14 mouse cellular contexts compared by ENCODE assay signal in genomic region chr17:28942101-28942500, GRCm38 (mm10). TPM values are rescaled to one million over a fixed set of nuclear protein-coding genes. Genes with fewer than 3 reads are reported as not detected.
DNase-seq lines count a peak whose midpoint lies in the region; ATAC-seq and TF ChIP-seq lines count a peak whose summit lies in the region.
"Had no signal": no experiment of that assay in that cellular context is flagged by ENCODE, and none has a peak within 500 bp of the region (broad histone marks: within the 10 kb centered on the region; RNA-seq: fewer than 3 reads in every experiment).

No protein-coding gene starts in this region.

- peaks cover 3% of the 10 kb centered on the region for H3K9me3 ChIP-seq in heart, embryonic 12.5 days (replicated peaks)
- H3K9me3 ChIP-seq in MEL (replicated peaks; ENCODE audit: insufficient read depth, low read length), result no peaks in the 10 kb centered on the region
- peaks cover 2% of the 10 kb centered on the region for H3K9me3 ChIP-seq in liver, embryonic 12.5 days (replicated peaks)
- H3K9me3 ChIP-seq: kidney, embryonic 15.5 days; neural tube, embryonic 13.5 days had no signal

- no peaks in the 10 kb centered on the region for H3K36me3 ChIP-seq in heart, embryonic 12.5 days
- H3K36me3 ChIP-seq in MEL (ENCODE audit: control insufficient read depth in 1 of 2, insufficient read depth in 2 of 2, low read length in 2 of 2), result no peaks in the 10 kb centered on the region
- H3K36me3 ChIP-seq in liver, embryonic 12.5 days, result no peaks in the 10 kb centered on the region
- H3K36me3 ChIP-seq: kidney, embryonic 15.5 days; neural tube, embryonic 13.5 days had no signal

- no peak overlapping the region for H3K4me3 ChIP-seq in heart, embryonic 12.5 days
- no peak overlapping the region for H3K4me3 ChIP-seq in MEL (ENCODE audit: control insufficient read depth in 1 of 2, insufficient read depth in 1 of 2, low read depth in 2 of 2, low read length in 2 of 2)
- H3K4me3 ChIP-seq in liver, embryonic 12.5 days, result peak overlapping the region; percentile 20
- no peak overlapping the region for H3K4me3 ChIP-seq in gastrocnemius, adult 2 months
- H3K4me3 ChIP-seq: kidney, embryonic 15.5 days; neural tube, embryonic 13.5 days had no signal

- no peak for DNase-seq in heart, postnatal 25 days (ENCODE audit: low spot score)
- no peak for DNase-seq in MEL (ENCODE audit: low read depth, low spot score)
- DNase-seq in spleen, adult 12 weeks (ENCODE audit: low spot score), result peak; percentile 46
- no peak for DNase-seq in adrenal gland, postnatal 36 days
- no peak for DNase-seq in gastrocnemius, adult 2 months
- no peak for DNase-seq in cerebellum, adult 9-10 months
- DNase-seq: adrenal gland, postnatal 25 days; heart, postnatal 14 days had no signal

- no peak overlapping the region for H3K9ac ChIP-seq in heart, embryonic 12.5 days
- no peak overlapping the region for H3K9ac ChIP-seq in MEL (ENCODE audit: control insufficient read depth, low read depth, low read length, poor library complexity, severe bottlenecking)
- H3K9ac ChIP-seq in liver, embryonic 12.5 days, result no peak overlapping the region
- H3K9ac ChIP-seq: kidney, embryonic 15.5 days; neural tube, embryonic 13.5 days had no signal

- no peaks in the 10 kb centered on the region for H3K4me1 ChIP-seq in heart, embryonic 12.5 days (replicated peaks)
- H3K4me1 ChIP-seq in MEL (ENCODE audit: control insufficient read depth in 1 of 2, insufficient read depth in 2 of 2, low read length in 2 of 2), result 0 out of 4 replicates have a peak, but pooled peaks cover 0 to 2% of the 10 kb centered on the region in 2 experiments
- peaks cover 20% of the 10 kb centered on the region for H3K4me1 ChIP-seq in liver, embryonic 12.5 days
- H3K4me1 ChIP-seq: kidney, embryonic 15.5 days; neural tube, embryonic 13.5 days had no signal

- no peak for TF ChIP-seq CTCF in MEL (IDR thresholded peaks at IDR 0.05 in 2 of 3, conservative IDR thresholded peaks at IDR 0.05 in 1 of 3; ENCODE audit: control insufficient read depth in 1 of 3, insufficient read depth in 1 of 3, low read depth in 2 of 3, low read length in 3 of 3, poor library complexity in 1 of 3, severe bottlenecking in 1 of 3)
- TF ChIP-seq CTCF in gastrocnemius, adult 2 months (IDR thresholded peaks at IDR 0.05), result no peak

- no peak overlapping the region for H3K27ac ChIP-seq in heart, embryonic 12.5 days (ENCODE audit: poor library complexity, severe bottlenecking)
- H3K27ac ChIP-seq in MEL (ENCODE audit: control insufficient read depth, low read depth, low read length), result no peak overlapping the region
- 0 out of 2 replicates have a peak overlapping the region, but pooled peaks have one; percentile 30 for H3K27ac ChIP-seq in liver, embryonic 12.5 days
- H3K27ac ChIP-seq in gastrocnemius, adult 2 months, result no peak overlapping the region
- H3K27ac ChIP-seq: kidney, embryonic 15.5 days; neural tube, embryonic 13.5 days had no signal

- intact Hi-C loops in heart, postnatal 25 days (cut with DNase I), result no loop called here
- intact Hi-C loops in gastrocnemius, adult 2 months (cut with DNase I), result no loop called here

- no peak overlapping the region for H3K4me2 ChIP-seq in heart, embryonic 12.5 days
- peak overlapping the region; percentile 49 for H3K4me2 ChIP-seq in liver, embryonic 12.5 days
- H3K4me2 ChIP-seq: kidney, embryonic 15.5 days; neural tube, embryonic 13.5 days had no signal

- no peak for TF ChIP-seq POLR2A in MEL (IDR thresholded peaks at IDR 0.05; ENCODE audit: control insufficient read depth in 1 of 2, insufficient read depth in 1 of 2, low read depth in 1 of 2, low read length in 2 of 2, poor library complexity in 1 of 2)

- TF ChIP-seq RAD21 in MEL (IDR thresholded peaks at IDR 0.05; ENCODE audit: low read depth, low read length), result no peak

- H3K27me3 ChIP-seq in heart, embryonic 12.5 days (replicated peaks), result no peaks in the 10 kb centered on the region
- no peaks in the 10 kb centered on the region for H3K27me3 ChIP-seq in MEL (ENCODE audit: control insufficient read depth in 1 of 2, insufficient read depth in 2 of 2, low read length in 2 of 2)
- no peaks in the 10 kb centered on the region for H3K27me3 ChIP-seq in liver, embryonic 12.5 days (replicated peaks)
- H3K27me3 ChIP-seq: kidney, embryonic 15.5 days; neural tube, embryonic 13.5 days had no signal

- ATAC-seq in heart, embryonic 12.5 days (ENCODE audit: insufficient number of reproducible peaks, low FRiP score), result peak; percentile 88; the same call in 1 of the 2 replicates
- peak; percentile 86 for ATAC-seq in liver, embryonic 12.5 days

- H3K79me2 ChIP-seq in MEL (ENCODE audit: control insufficient read depth, insufficient read depth, low read length, poor library complexity), result no peaks in the 10 kb centered on the region

- no peak for TF ChIP-seq EP300 in MEL (IDR thresholded peaks at IDR 0.05; ENCODE audit: low read depth in 1 of 2, low read length in 2 of 2)

- 73% methylated on average over 10 of the region's 11 CpGs for WGBS in heart, embryonic 12.5 days
- WGBS in liver, embryonic 12.5 days (ENCODE audit: insufficient replicate concordance), result 58% methylated on average over 10 of the region's 11 CpGs

TF ChIP-seq in MEL, 35 proteins besides CTCF, POLR2A, EP300 and RAD21:
- TF ChIP-seq TBP (IDR thresholded peaks at IDR 0.05; ENCODE audit: low read depth, low read length) (no peak), NELFE (IDR thresholded peaks at IDR 0.05; ENCODE audit: low read depth, low read length) (no peak), ZKSCAN1 (IDR thresholded peaks at IDR 0.05; ENCODE audit: low read depth, low read length) (no peak), ELF1 (IDR thresholded peaks at IDR 0.05; ENCODE audit: low read depth, low read length) (no peak), USF1 (IDR thresholded peaks at IDR 0.05; ENCODE audit: low read depth, low read length) (peak; percentile 81)

RNA-seq across cellular contexts. Expression of gene Pxt1, which starts 1.5 kb away (rescaled TPM):
- not detected in 2 replicates for polyA plus RNA-seq in heart, embryonic 12.5 days (2016; fragmentation: Nextera tagmentation; extraction: Ambion mirVana)
- under 1 TPM in 1 of 2 experiments, not detected in 1; 0.42 TPM for total RNA-seq in heart, postnatal 25 days (2021)
- not detected in 2 replicates for total RNA-seq in MEL (2012; rRNA removed)
- polyA plus RNA-seq in MEL (2012; ENCODE audit: insufficient read depth in 1 of 2, insufficient read length in 2 of 2, low read depth in 1 of 2, low replicate concordance in 2 of 2, missing spikeins in 1 of 2), result not detected
- 0.51 and 0.73 TPM in 2 replicates for polyA plus RNA-seq in liver, embryonic 12.5 days (2016; fragmentation: Nextera tagmentation; extraction: Ambion mirVana)
- not detected for total RNA-seq in adrenal gland, postnatal 36 days (2021)
- total RNA-seq in gastrocnemius, adult 2 months (2021), result not detected
- total RNA-seq: adrenal gland, postnatal 25 days had no signal
- polyA plus RNA-seq: frontal cortex, adult 2 months; neural tube, embryonic 13.5 days; small intestine, adult 2 months had no signal

RNA-seq across cellular contexts. Expression of gene Kctd20, which starts 9.6 kb away (rescaled TPM):
- polyA plus RNA-seq in heart, embryonic 12.5 days (2016; fragmentation: Nextera tagmentation; extraction: Ambion mirVana), result 75.8 and 77.5 TPM in 2 replicates
- 10 to 100 TPM; 54.9 to 64.2 TPM for total RNA-seq in heart, postnatal 25 days (2021)
- 39.1 and 41.8 TPM in 2 replicates for total RNA-seq in MEL (2012; rRNA removed)
- polyA plus RNA-seq in MEL (2012; ENCODE audit: insufficient read depth in 1 of 2, insufficient read length in 2 of 2, low read depth in 1 of 2, low replicate concordance in 2 of 2, missing spikeins in 1 of 2), result 10 to 100 TPM in 1 of 2 experiments, not detected in 1; 65.4 TPM
- polyA plus RNA-seq in liver, embryonic 12.5 days (2016; fragmentation: Nextera tagmentation; extraction: Ambion mirVana), result 87.0 and 92.4 TPM in 2 replicates
- total RNA-seq in adrenal gland, postnatal 36 days (2021), result 10 to 100 TPM; 54.8 to 60.0 TPM
- total RNA-seq in gastrocnemius, adult 2 months (2021), result 10 to 100 TPM; 33.4 to 39.8 TPM

RNA-seq across cellular contexts. Expression of gene 4930539E08Rik, which starts 27.0 kb away (rescaled TPM):
- 0.04 and 0.06 TPM in 2 replicates for polyA plus RNA-seq in heart, embryonic 12.5 days (2016; fragmentation: Nextera tagmentation; extraction: Ambion mirVana)
- under 1 TPM; 0.05 to 0.50 TPM for total RNA-seq in heart, postnatal 25 days (2021)
- 0.04 TPM in 1 of 2 replicates, not detected in the other for total RNA-seq in MEL (2012; rRNA removed)
- under 1 TPM in 1 of 2 experiments, not detected in 1; 0.01 TPM for polyA plus RNA-seq in MEL (2012; ENCODE audit: insufficient read depth in 1 of 2, insufficient read length in 2 of 2, low read depth in 1 of 2, low replicate concordance in 2 of 2, missing spikeins in 1 of 2)
- polyA plus RNA-seq in liver, embryonic 12.5 days (2016; fragmentation: Nextera tagmentation; extraction: Ambion mirVana), result 0.17 and 0.25 TPM in 2 replicates
- not detected for total RNA-seq in adrenal gland, postnatal 36 days (2021)
- under 1 TPM in 1 of 2 experiments, not detected in 1; 0.10 TPM for total RNA-seq in gastrocnemius, adult 2 months (2021)
- total RNA-seq: adrenal gland, postnatal 25 days had no signal
